Mouse (Mus musculus) liver, embryonic 13.5 days (tissue): ENCODE results near the gene Tom1l2. TPM values are rescaled to one million over a fixed set of nuclear protein-coding genes. Genes with fewer than 3 reads are reported as not detected.

Source experiments
- ATAC-seq: fragments of 200-750 bp; cut with Nextera tagmentation; 2 replicates; pipeline ENCODE4 v1.8.0; 2017; ENCODE audit warnings: low read depth, mild to moderate bottlenecking, moderate number of reproducible peaks, moderate library complexity
- DNase-seq: peaks from one replicate; pipeline ENCODE4 v3.0.0; 2022
- H3K27ac ChIP-seq: fragments of 300-500 bp; sonication (generic); 2 replicates; pipeline ENCODE4 v1.5.1; 2015; ENCODE audit warnings: moderate library complexity, mild to moderate bottlenecking, inconsistent platforms
- H3K27me3 ChIP-seq: fragments of 300-500 bp; sonication (generic); 2 replicates; pipeline ENCODE4 v1.6.1; 2015; ENCODE audit warnings: mild to moderate bottlenecking, inconsistent platforms
- H3K36me3 ChIP-seq: fragments of 300-500 bp; sonication (generic); 2 replicates; pipeline ENCODE4 v1.6.1; 2015; ENCODE audit warnings: mild to moderate bottlenecking, inconsistent platforms
- H3K4me1 ChIP-seq: fragments of 300-500 bp; sonication (generic); replicated peaks from 2 replicates; pipeline ENCODE4 v1.6.1; 2015; ENCODE audit warnings: inconsistent platforms
- H3K4me2 ChIP-seq: fragments of 300-500 bp; sonication (generic); 2 replicates; pipeline ENCODE4 v1.6.1; 2015; ENCODE audit warnings: inconsistent platforms, mild to moderate bottlenecking, moderate library complexity
- H3K4me3 ChIP-seq: fragments of 300-500 bp; sonication (generic); replicated peaks from 2 replicates; pipeline ENCODE4 v1.5.1; 2015; ENCODE audit warnings: mild to moderate bottlenecking, inconsistent platforms
- H3K9ac ChIP-seq: fragments of 300-500 bp; sonication (generic); 2 replicates; pipeline ENCODE4 v1.6.1; 2015; ENCODE audit warnings: mild to moderate bottlenecking, inconsistent platforms
- H3K9me3 ChIP-seq: fragments of 300-500 bp; sonication (generic); replicated peaks from 2 replicates; pipeline ENCODE4 v1.6.1; 2016; ENCODE audit warnings: inconsistent platforms
- WGBS: fragments of 180-500 bp; shearing (Covaris S2); methylation state at CpG from one replicate; pipeline ENCODE4 v1.1.7; 2015; ENCODE audit not compliant: insufficient replicate concordance; 5-methylcytosine and 5-hydroxymethylcytosine counted together
- polyA plus RNA-seq: library from polyadenylated mRNA; unstranded; fragments of >200 nt; fragmentation: Nextera tagmentation; extraction: Ambion mirVana; gene quantifications from 2 replicates; pipeline ENCODE4 v1.2.1, GENCODE M21; 2015

Gene Tom1l2
- polyA plus RNA-seq, 1 experiment from 2014 or later: 5.1 TPM

DNA sequence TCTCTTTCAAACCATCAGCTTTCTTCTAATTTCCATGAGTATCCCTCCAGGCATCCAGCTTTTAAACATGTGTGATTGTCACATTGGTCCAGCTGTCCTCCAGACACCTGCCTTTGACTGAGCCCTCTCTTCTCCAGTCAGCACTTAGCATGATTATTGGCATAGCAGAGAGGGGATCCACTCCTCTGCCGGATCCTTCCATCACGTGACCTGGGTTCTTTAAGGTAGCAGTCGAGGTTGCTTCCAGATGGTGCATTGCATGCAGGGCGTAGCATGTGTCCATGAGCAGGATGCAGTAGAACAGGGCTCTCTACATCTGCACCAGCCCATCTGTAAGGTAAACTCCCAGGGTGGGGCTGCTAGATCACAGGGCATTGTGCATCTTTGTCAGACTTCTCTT is 16.2 kb upstream of the Tom1l2 start:
- ATAC-seq (no peak), DNase-seq (no peak)
- no peaks in the 10 kb centered on the region for H3K36me3 ChIP-seq
- 0 out of 2 replicates have a peak, but pooled peaks cover 4% of the 10 kb centered on the region for H3K27me3 ChIP-seq
- no peak overlapping the region for H3K4me2 ChIP-seq
- no peak overlapping the region for H3K9ac ChIP-seq
- H3K4me1 ChIP-seq: no peaks in the 10 kb centered on the region
- H3K9me3 ChIP-seq: no peaks in the 10 kb centered on the region
- H3K4me3 ChIP-seq: no peak overlapping the region
- WGBS: 66% methylated on average over 4 of the region's 4 CpGs
- no peak overlapping the region for H3K27ac ChIP-seq

DNA sequence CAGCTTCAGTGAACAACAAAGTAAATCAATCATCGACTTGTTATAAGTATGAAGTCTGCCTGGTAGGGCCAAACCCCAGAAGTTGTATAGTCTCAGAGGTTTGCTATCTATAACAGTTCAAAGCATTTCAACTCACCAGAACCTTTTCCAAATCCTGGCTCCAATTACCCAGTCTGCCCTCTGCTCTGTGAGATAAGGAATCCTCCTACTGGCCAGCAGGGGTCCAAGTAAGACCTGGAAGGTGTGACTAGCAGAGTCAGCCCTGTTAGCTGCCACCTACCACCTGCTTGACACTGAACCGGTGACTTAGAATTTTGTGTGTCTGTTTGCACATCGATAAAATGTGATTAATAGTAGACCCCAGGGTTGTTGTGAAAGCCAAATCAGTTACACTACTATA is 14.6 kb upstream of the Tom1l2 start:
- Histone ChIP-seq H3K9ac (no peak overlapping the region), H3K9me3 (no peaks in the 10 kb centered on the region), H3K4me3 (no peak overlapping the region), H3K36me3 (no peaks in the 10 kb centered on the region), H3K27me3 (0 out of 2 replicates have a peak, but pooled peaks cover 4% of the 10 kb centered on the region), H3K4me2 (no peak overlapping the region), H3K4me1 (no peaks in the 10 kb centered on the region), H3K27ac (no peak overlapping the region)
- WGBS: 46% methylated on average over 3 of the region's 3 CpGs
- ATAC-seq: no peak
- DNase-seq: no peak

DNA sequence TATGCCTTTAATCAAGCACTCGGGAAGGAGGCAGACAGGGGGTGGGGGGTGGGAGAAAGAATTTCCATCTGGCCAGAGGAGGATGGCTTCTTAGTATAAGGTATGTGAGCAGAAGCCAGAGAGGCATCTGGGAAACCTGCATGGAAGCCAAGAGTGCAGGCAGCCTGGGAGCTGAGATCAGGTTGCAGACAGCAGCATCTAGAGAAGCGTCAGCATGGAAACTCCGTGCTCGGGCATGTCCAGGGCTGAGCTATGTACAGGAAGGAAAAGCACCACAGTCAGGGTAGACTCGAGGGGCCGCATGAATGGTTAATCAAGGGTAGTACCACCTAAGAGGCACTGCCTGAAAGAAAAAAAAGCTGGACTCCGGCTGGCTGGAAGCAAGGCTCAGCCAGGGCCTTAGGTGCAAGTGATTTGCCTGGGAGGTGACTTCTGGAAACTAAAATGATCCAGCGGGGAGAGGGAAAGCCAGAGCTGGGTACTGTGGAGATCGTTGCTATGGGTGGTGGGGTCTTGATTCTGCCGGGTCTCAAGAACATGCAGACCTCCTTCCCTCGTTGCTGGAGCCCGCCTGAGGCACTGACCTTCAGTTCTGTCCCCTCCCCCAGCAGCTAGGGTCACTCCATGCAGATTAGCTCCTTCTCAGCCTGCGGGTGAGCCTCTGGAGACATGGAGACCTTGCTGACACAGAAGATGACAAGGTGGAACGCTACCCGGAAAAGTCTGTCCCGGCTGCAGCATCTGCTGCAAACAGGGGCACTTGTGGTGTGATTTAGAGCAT is 13.7 kb upstream of the Tom1l2 start:
- H3K9me3 ChIP-seq: no peaks in the 10 kb centered on the region
- no peak for DNase-seq
- 0 out of 2 replicates have a peak, but pooled peaks cover 4% of the 10 kb centered on the region for H3K27me3 ChIP-seq
- H3K4me2 ChIP-seq: no peak overlapping the region
- H3K4me1 ChIP-seq: no peaks in the 10 kb centered on the region
- H3K9ac ChIP-seq: no peak overlapping the region
- no peak overlapping the region for H3K4me3 ChIP-seq
- no peaks in the 10 kb centered on the region for H3K36me3 ChIP-seq
- H3K27ac ChIP-seq: no peak overlapping the region
- ATAC-seq: no peak
- 41% methylated on average over 16 of the region's 16 CpGs for WGBS

DNA sequence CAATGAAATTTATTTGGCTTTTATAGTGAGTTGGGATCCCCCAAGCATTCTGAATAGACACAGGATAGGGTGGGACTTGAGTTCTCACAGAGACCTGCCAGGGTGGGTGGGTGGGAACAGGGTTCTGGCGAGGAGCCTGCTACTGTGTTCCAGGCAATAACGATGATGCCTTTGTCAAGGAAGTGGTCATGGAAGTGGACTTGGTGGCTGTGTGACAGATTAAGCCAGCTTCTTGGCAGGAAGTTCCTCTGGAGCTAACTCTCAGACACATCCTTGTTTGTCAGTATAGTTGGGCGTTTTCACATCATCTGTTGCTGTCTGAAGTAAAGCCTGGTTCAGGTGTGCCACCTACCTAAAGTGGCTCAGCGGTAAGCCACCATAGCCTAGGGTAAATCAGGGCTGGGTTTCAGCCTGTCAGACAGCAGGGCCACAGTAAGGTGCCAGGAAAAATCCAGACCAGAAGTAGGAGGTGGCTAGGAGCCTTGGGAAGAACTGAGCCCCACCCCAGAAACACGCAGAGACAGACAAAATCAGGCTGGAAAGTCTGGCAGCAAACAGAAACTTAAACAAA is 8.0 kb upstream of the Tom1l2 start:
- no peaks in the 10 kb centered on the region for H3K9me3 ChIP-seq
- no peak overlapping the region for H3K4me2 ChIP-seq

DNA sequence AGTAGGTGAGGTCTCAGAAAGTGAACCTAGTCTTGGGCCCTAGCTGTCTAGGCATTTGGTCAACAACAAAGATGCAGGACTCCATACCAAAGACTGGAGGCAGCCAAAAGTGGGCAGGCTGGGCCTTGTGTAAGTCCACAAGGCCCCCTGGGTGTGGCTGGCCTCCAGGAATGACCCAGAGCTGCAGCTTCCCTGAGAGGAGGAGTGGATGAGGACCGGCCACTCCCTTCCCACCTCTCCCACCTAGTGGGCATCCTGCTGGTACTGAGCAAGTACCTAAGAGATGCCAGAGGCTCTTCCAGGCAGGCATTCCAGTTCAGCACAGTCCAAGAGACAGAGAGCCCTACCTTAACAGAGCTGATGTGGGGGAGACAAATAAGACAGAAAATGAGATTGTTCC is 7.2 kb upstream of the Tom1l2 start:
- ATAC-seq (no peak), DNase-seq (no peak)
- Histone ChIP-seq H3K9me3 (no peaks in the 10 kb centered on the region), H3K4me1 (0 out of 2 replicates have a peak, but pooled peaks cover 2% of the 10 kb centered on the region), H3K4me3 (no peak overlapping the region), H3K36me3 (no peaks in the 10 kb centered on the region), H3K27me3 (0 out of 2 replicates have a peak, but pooled peaks cover 7% of the 10 kb centered on the region), H3K4me2 (no peak overlapping the region), H3K9ac (no peak overlapping the region), H3K27ac (no peak overlapping the region)
- WGBS: 60% methylated on average over 1 of the region's 1 CpGs

More for the DNA sequence above, 8.0 kb upstream of the Tom1l2 start:
- DNase-seq (no peak), ATAC-seq (no peak)
- Histone ChIP-seq H3K9ac (no peak overlapping the region), H3K27me3 (0 out of 2 replicates have a peak, but pooled peaks cover 7% of the 10 kb centered on the region), H3K27ac (no peak overlapping the region), H3K4me1 (0 out of 2 replicates have a peak, but pooled peaks cover 2% of the 10 kb centered on the region), H3K36me3 (no peaks in the 10 kb centered on the region), H3K4me3 (no peak overlapping the region)
- 44% methylated on average over 5 of the region's 5 CpGs for WGBS

DNA sequence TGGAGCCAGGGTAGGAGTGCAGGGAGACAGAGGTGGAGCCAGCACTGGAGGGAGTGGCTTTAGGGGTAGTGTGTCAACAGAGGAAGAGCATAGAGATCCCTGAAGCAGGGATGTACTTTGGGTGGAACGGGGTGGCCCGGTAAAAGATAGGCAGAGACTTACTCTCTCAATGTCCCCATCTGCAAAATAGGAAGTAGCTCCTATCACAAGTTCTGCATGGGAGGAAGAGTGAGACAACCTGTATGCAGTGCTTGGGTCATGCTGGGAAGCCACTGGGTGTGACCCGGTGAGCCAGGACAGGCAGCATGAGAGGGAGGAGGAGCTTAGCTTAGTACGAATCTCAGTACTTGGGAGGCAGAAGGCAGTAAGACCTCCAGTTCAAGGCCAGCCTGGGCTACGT is 6.4 kb upstream of the Tom1l2 start:
- no peak overlapping the region for H3K4me3 ChIP-seq
- WGBS: 46% methylated on average over 5 of the region's 5 CpGs
- no peak overlapping the region for H3K4me2 ChIP-seq
- 0 out of 2 replicates have a peak, but pooled peaks cover 2% of the 10 kb centered on the region for H3K4me1 ChIP-seq
- ATAC-seq (no peak), DNase-seq (no peak)
- no peak overlapping the region for H3K9ac ChIP-seq
- H3K9me3 ChIP-seq: no peaks in the 10 kb centered on the region
- H3K27me3 ChIP-seq: 0 out of 2 replicates have a peak, but pooled peaks cover 7% of the 10 kb centered on the region
- no peak overlapping the region for H3K27ac ChIP-seq
- no peaks in the 10 kb centered on the region for H3K36me3 ChIP-seq

DNA sequence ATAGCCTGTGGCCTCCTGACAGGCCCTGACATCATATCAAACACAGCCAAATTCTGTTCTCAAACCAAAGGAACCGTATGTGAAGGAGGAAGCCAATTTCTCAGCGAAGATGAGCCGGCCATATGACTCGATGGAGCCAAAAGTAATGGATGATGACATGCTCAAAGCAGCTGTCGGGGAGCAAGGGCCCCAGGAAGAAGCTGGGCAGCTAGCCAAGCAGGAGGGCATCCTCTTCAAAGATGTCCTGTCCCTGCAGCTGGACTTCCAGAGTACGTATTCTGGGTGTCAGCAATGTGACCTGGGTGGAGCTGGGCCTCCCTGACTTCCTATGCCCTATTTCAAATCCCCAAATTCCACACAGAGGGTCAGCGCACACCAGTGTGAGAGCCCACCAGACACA is 5.8 kb upstream of the Tom1l2 start:
- H3K27me3 ChIP-seq: 0 out of 2 replicates have a peak, but pooled peaks cover 7% of the 10 kb centered on the region
- no peak overlapping the region for H3K27ac ChIP-seq
- H3K36me3 ChIP-seq: no peaks in the 10 kb centered on the region
- ATAC-seq: no peak
- no peak for DNase-seq
- H3K4me1 ChIP-seq: peaks cover 8% of the 10 kb centered on the region
- H3K9me3 ChIP-seq: no peaks in the 10 kb centered on the region
- WGBS: 63% methylated on average over 7 of the region's 7 CpGs
- H3K4me2 ChIP-seq: no peak overlapping the region
- H3K4me3 ChIP-seq: no peak overlapping the region
- H3K9ac ChIP-seq: no peak overlapping the region

DNA sequence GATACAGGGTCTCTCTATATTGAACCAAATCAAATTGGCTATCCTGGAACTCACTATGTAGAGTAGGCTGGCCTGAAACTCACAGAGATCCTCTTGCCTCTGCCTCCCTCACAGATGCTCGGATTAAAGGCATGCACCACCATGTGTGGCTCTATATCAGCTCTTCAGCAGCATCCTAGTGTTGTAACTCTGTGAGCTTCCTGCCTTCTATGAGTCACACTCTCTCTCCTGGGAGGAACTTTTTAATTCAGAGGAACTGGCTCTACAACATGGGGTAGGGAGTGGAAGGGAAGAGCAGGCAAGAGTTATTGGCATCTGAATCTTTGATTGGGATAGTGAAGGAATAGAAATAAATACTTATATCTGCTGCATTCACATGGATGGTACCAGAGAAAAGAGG is 4.4 kb upstream of the Tom1l2 start:
- ATAC-seq (no peak), DNase-seq (no peak)
- 0 out of 2 replicates have a peak, but pooled peaks cover 7% of the 10 kb centered on the region for H3K27me3 ChIP-seq
- no peak overlapping the region for H3K9ac ChIP-seq
- H3K9me3 ChIP-seq: no peaks in the 10 kb centered on the region
- no peak overlapping the region for H3K4me2 ChIP-seq
- WGBS: 20% methylated on average over 1 of the region's 1 CpGs
- H3K4me1 ChIP-seq: peaks cover 16% of the 10 kb centered on the region
- H3K27ac ChIP-seq: no peak overlapping the region
- H3K4me3 ChIP-seq: no peak overlapping the region
- H3K36me3 ChIP-seq: no peaks in the 10 kb centered on the region

DNA sequence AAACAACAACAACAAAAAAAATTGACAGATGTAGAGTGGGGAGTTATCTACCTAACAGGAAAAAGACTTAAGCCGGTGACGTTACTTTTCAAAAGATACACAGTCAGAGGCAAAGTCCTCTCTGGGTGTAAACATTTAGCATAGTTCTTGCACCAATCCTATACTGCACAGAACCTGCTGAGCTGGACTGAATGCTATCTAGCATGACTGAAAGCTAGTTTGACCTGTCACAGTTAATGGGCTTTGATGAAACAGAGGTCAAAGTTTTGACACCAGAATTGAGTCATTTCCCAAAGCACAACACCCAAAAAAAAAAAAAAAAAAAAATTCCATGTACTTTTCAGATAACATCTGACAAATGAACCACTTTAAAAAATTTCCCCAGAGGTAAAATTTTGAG is 3.2 kb upstream of the Tom1l2 start:
- no peak overlapping the region for H3K4me3 ChIP-seq
- no peak overlapping the region for H3K27ac ChIP-seq
- H3K4me1 ChIP-seq: peaks cover 28% of the 10 kb centered on the region
- H3K9me3 ChIP-seq: no peaks in the 10 kb centered on the region
- ATAC-seq (no peak), DNase-seq (no peak)
- no peaks in the 10 kb centered on the region for H3K36me3 ChIP-seq
- 0 out of 2 replicates have a peak, but pooled peaks cover 7% of the 10 kb centered on the region for H3K27me3 ChIP-seq
- WGBS: 56% methylated on average over 2 of the region's 2 CpGs
- no peak overlapping the region for H3K4me2 ChIP-seq
- H3K9ac ChIP-seq: no peak overlapping the region

DNA sequence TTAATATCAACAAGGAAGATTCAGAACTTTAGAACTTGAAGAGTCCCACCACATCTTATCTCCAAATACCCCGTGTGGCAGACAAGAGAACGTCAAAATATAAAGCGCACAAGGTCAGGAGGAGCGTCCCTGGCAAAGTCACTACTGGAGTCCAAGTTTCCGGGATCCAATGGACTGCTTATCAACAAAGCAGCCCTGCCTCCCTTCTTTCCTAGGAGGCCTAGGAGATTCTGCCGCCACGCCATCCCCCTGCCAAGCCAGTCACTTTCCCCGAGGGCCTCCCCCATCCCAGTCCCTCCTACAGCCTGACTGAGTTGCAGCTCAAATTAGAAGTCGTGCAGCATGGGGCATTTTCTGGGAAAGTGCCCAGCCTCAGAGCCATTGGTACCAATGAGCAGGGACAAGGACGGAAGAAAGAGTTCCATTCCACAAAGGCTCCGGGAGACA is 757 bp downstream of the Tom1l2 start:
- DNase-seq: peak; percentile 6
- Histone ChIP-seq H3K4me3 (peak overlapping the region; percentile 81), H3K27ac (peak overlapping the region; percentile 84), H3K9me3 (no peaks in the 10 kb centered on the region), H3K36me3 (no peaks in the 10 kb centered on the region), H3K9ac (peak overlapping the region; percentile 87), H3K27me3 (no peaks in the 10 kb centered on the region), H3K4me2 (peak overlapping the region; percentile 93), H3K4me1 (peaks cover 50% of the 10 kb centered on the region)
- 12% methylated on average over 11 of the region's 11 CpGs for WGBS
- no peak for ATAC-seq

DNA sequence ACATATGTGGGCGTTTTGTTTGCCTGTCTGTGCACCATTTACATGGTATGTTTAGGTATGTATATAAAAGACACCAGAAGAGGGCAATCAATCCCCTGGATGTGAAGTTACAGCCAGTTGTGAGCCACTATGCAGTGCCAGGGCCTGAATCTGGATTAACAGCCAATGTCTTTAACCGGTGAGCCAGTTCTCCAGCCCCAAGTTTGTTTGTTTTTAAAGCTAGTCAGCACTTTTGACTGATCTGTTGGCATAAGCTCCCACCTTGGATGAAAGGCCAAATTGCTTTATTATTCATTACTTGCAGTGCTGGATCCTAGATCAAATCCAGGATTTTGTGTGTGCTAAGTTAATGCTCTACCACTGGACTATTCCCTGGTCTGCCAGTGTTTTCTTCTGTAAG is 1.3 kb downstream of the Tom1l2 start:
- H3K27me3 ChIP-seq: no peaks in the 10 kb centered on the region
- H3K4me2 ChIP-seq: peak overlapping the region; percentile 93
- H3K4me1 ChIP-seq: peaks cover 56% of the 10 kb centered on the region
- DNase-seq (no peak), ATAC-seq (no peak)
- H3K4me3 ChIP-seq: peak overlapping the region; percentile 81
- H3K36me3 ChIP-seq: no peaks in the 10 kb centered on the region
- H3K9me3 ChIP-seq: no peaks in the 10 kb centered on the region
- H3K27ac ChIP-seq: peak overlapping the region; percentile 84
- H3K9ac ChIP-seq: peak overlapping the region; percentile 87; the same call in 1 of the 2 replicates
- 67% methylated on average over 2 of the region's 2 CpGs for WGBS
